Mouse (Mus musculus): ENCODE measurements at regions not wholly inside any gene's neighbourhood (a gene's known extent, or its start where the extent isn't known, plus 50 kb on each side); places are given as distances from the start of the nearest gene placed in this dataset.
A peak's percentile ranks its signal among the peaks of the same experiment; 100 is the strongest.

- DNase-seq (ENCODE audit: low spot score) = no peak
These were observed 324.9 kb upstream of the Ptchd4 start for GRCm38 (mm10) chr17:41990804-41991203.

GRCm38 (mm10) chr17:42008415-42008814, 307.3 kb upstream of the Ptchd4 start:
- no peak for DNase-seq (ENCODE audit: low spot score)

- DNase-seq (ENCODE audit: low spot score) = no peak
These were observed 291.5 kb upstream of the Ptchd4 start for GRCm38 (mm10) chr17:42024295-42024694.

GRCm38 (mm10) chr17:42027253-42027652, 288.5 kb upstream of the Ptchd4 start:
- no peak for DNase-seq (ENCODE audit: low spot score)

GRCm38 (mm10) chr17:42029452-42029851, 286.3 kb upstream of the Ptchd4 start:
- DNase-seq (ENCODE audit: low spot score) = peak; percentile 2

GRCm38 (mm10) chr17:42037089-42037488, 278.7 kb upstream of the Ptchd4 start:
- DNase-seq (ENCODE audit: low spot score) = no peak

GRCm38 (mm10) chr17:42049779-42050515, 265.8 kb upstream of the Ptchd4 start:
- DNase-seq (ENCODE audit: low spot score) = no peak

- DNase-seq (ENCODE audit: low spot score) = no peak
These were observed 224.8 kb upstream of the Ptchd4 start for GRCm38 (mm10) chr17:42090764-42091452.

GRCm38 (mm10) chr17:42113684-42114083, 202.1 kb upstream of the Ptchd4 start:
- no peak for DNase-seq (ENCODE audit: low spot score)

GRCm38 (mm10) chr17:42120759-42121158, 195.0 kb upstream of the Ptchd4 start:
- DNase-seq (ENCODE audit: low spot score) = no peak

- no peak for DNase-seq (ENCODE audit: low spot score)
These were observed 189.1 kb upstream of the Ptchd4 start for GRCm38 (mm10) chr17:42126488-42127237.

GRCm38 (mm10) chr17:42169391-42170018, 146.2 kb upstream of the Ptchd4 start:
- DNase-seq (ENCODE audit: low spot score) = no peak

- no peak for DNase-seq (ENCODE audit: low spot score)
These were observed 127.2 kb upstream of the Ptchd4 start for GRCm38 (mm10) chr17:42188531-42188930.

- no peak for DNase-seq (ENCODE audit: low spot score)
These were observed 125.4 kb upstream of the Ptchd4 start for GRCm38 (mm10) chr17:42190206-42190902.
